Mouse (Mus musculus) lung, postnatal 25 days (tissue): Measurements from ENCODE around the gene Cdc42ep4.

Experiments
- DNase-seq: peaks from one replicate; pipeline ENCODE4 v3.0.0; 2022; ENCODE audit warnings: low spot score

Gene Cdc42ep4

DNA sequence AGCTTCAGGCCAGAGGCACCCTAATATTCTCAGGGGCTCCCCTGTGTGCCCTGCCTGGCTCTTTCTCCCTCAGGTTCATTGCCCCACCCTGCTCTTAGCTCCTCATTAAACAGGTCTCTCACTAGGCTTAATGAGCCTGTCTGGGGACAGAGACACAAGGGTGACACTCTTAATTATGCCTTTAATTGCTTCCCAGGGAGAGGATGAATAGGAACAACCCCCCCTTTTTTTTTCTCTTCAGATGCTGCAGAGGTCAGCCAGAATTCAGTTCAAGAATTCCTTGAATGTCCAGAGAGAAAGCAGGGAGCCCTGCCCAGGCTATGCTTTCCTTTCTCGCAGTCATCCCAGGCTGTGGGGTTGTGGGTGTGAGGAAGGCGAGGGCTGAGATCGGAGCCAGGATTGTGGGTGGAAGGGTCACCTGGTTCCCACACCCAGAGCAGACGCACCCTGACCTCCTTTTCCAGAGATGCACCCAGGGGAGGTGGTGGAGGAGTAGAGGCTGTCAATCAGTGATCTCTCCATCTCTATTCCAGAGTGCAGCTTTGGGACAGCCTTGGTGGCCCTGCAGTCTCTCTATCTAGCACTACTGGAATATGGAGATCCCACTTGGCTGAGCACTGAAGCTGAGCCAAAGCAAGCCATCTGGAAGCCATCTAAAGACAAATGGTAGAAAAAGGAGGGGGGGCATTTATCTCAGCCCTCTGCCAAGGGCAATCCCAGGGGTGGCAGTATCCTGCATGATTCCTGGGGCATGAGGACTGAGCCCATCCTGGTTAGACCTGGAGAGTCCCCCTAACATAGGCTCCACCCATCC is 26.2 kb downstream of the Cdc42ep4 start:
- DNase-seq, result no peak

GRCm38 (mm10) chr11:113722405-113723090 is 29.1 kb downstream of the Cdc42ep4 start:
- DNase-seq, result no peak

DNA sequence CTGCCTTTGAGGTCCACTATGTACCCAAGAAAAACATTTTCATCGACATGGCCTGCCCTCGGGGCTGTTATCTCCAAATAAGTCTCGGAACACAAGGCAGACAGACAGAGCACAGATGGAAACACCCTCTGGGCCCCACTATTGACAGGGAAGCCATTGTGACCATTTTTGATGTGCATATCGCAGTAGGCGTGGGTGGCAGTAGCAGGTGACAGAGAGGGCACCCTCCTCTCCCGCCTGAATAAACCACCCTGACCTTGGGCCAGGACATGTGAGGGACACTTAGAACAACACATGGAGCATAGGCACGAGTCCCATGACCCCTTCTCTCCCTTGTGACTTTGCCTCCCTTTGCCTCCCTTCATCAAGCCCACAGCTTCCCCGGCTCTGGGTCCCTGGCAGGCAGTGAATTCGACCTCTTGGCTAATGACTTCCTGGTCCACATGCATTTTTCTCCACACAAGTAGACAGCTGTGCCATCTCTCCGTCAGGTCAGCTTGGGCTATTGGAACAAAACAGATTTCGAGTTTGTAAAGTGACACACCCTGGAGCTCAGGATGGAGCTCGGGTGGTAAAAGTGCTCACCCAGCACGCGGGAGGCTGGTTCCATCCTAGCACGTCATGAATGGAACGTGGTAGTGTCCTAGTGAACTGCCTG is 33.8 kb downstream of the Cdc42ep4 start:
- DNase-seq, result peak; percentile 69

DNA sequence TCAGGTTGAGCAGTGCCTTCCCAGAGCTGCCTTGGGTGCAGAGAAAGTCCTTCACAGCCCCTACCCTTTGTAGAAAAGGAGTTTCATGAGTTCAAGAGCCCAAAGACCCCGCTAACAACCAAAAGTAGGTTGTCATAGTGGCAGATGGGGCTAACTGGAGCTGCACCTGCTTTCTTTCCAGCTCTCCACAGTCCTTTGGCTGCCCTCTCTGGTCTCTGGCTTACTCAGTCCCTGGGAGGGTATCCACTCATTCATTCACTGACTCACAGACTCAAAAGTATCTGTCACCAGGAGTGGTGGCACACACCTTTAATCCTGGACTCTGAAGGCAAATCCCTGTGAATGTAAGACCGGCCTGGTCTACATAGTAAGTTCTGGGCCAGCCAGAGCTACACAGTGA is 35.5 kb downstream of the Cdc42ep4 start:
- no peak for DNase-seq

DNA sequence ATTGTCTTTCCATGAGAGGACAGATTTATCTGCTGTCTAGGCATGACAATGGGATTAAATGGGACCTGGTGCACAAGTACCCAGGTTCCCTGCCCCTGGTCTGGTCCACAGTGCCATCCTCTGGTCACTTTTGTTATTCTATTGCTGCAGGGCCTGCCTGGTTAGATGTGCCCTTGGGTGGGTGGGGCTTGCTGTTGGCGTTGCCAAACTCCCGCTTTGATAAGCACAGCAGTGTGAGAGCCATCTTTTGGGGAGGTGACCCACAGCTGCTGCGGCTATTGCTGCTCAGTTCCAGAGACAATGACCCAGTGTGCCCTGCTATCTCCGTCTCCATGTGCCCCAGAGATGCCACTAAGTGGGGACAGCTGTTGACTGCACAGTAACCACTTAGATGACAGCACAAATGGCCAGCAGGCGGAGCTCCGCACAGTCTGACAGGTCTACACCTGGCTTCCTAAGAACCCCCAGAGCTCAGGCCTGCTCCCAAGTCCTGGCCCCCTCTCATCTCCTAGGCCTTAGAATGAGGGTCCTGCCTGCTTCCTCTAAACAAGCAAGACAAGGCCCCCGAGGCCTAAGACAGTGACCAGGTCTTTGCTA is 36.5 kb downstream of the Cdc42ep4 start:
- no peak for DNase-seq

- no peak for DNase-seq
Measured at GRCm38 (mm10) chr11:113711061-113711460, 40.6 kb downstream of the Cdc42ep4 start.

GRCm38 (mm10) chr11:113710257-113710777 is 41.4 kb downstream of the Cdc42ep4 start:
- DNase-seq, result no peak

DNA sequence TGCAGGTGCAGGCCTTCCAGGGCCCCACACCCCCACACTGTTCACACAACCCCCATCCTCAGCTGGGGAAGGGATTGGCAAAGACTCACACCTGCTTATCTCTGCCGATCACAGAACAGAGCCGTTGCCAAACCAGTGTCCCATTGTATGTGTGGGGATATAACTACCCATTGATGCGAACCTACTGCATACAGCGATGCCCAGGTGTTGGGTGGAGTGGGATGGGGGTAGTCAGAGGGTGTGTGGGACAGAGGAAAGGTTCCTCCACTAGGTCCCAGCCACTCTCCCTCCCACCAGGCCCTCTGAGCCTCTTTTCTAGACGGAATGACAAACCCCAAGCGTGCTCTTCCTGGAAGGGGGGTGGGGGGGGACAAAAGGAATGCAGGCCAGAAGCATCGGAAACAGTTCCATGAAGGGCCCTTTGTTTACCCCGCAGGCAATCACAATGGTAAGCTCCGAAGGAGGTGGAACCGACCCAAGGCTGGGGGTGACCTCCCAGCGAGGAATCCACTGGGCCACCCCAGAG is 41.9 kb downstream of the Cdc42ep4 start, which contains the start of gene Cpsf4l:
Gene Cpsf4l (minus strand): TSS at position 287 of the 526 bp plus-strand sequence.
- no peak for DNase-seq

GRCm38 (mm10) chr11:113709272-113709671 is 42.4 kb downstream of the Cdc42ep4 start:
- DNase-seq, result no peak

DNA sequence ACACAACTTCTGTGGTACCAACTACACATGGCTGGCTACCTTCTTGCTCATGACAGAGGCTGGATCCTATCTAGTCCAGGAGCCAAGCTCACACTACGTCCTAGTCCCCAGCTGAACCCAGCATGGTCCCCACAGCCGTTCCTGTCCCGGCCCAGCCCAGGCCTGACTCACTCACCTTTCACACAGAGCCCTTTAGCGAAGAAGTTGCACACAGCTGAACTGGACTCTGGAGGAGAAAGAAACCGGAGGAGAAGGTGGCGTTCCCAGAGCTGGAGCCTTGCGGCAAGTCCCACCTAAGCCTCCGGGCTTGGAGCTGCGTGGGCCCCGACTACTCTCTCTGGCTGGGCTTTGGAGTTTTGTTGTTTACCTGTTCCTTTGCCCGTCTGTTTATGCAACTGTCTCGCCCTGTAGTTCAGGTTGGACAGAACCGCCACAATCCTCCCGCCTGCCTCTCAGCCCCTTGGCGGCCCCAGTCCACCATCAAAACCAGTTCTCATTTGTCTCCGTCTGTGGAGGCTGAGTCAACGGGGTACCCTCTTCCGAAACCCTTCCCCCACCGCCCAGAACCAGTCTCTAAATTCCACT is 43.0 kb downstream of the Cdc42ep4 start:
- no peak for DNase-seq

DNA sequence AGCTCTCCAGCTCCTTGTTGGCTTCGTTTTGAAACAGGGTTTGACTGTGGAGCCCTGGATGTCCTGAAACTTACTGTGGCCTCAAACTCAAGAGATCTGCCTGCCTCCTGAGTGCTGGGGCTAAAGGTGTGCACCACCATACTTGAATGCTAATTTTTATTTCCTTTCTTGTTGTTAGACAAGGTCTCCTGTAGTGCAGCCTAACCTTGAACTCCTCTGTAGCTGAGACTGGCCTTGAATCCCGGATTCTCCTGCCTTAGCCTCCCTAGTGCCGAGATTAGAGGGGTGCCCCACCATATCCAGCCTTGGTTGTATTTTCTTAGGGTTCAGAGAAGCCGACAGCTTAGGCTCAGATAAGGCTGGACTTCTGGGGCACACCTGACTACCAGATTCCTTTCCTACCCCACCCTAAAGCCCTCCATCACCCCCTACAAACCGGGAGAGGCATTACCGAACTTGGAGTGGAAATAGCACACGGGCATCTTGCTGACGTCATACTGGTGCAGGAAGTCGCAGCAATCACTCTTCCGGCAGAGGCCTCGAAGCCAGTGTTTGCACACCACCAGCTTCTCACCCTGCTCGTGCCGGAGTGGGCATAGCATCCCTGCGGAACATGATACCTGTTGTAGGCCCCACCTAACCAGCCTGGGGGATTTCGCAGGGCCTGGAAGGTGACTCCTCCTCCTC is 45.6 kb downstream of the Cdc42ep4 start:
- no peak for DNase-seq

DNA sequence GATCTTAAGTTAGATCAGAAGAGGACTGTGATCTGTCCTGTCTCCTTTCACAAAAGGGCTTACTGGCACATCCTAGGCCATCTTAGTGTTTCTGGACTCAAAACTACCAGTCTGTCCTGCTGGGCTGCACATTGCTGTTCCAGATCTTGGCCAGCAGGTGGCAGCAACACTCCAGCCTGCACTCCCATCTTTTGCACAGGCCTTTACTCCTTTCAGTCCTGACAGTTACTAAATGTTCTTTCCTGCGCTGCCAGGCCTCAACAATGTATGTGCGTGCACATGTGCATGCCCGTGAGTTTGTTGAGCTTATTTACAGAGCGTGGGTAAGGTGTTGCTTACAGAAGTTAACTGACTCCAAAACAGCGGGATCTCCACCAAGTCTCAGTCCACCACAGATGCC is 47.9 kb downstream of the Cdc42ep4 start:
- DNase-seq, result peak; percentile 83

DNA sequence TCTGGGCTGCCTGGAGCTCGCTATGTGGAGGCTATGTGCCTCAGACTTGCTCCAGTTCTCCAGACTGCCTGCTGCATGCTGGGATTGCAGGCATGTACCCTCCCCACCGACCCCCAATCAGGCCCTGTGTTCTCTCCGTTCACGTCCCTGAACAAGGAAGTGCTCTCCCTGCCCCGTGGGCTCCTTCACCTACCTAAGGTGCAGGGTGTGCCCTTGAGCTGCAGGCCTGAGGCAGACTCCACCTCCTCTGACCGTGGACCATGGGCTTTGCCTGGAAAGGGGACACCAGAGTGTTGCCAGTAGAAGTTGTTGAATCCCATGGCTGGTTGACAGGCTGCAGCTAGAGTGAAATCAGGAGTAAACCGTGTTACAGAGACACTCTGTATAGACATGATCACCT is 52.0 kb downstream of the Cdc42ep4 start:
- DNase-seq, result no peak

DNA sequence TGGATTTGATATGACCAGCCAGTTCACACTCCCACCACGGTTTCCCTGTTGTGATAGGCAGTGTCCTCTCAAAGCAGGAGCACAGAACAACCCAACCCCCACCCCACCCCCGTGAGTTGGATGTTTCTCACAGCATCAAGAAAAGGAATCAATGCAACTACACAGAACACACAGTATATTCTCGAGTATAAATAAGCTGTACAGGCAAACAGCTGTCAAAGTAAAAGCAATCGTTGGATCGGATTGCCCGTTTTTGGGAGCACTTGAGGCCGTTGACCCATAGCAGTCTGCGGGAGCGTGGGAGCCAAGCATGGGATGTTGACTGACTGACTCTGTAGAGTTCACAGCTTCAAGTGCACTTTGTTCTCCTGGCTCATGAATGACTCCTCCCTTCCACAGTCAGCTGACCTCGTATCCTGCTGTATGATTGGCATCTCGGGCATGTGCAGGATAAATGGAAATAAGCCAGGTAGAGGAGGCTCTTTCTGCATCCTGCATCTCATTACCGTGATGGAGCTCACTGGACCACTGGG is 53.6 kb downstream of the Cdc42ep4 start:
- DNase-seq, result peak; percentile 67

- no peak for DNase-seq
Measured at GRCm38 (mm10) chr11:113697571-113697970, 54.1 kb downstream of the Cdc42ep4 start.

- DNase-seq, result no peak
Measured at GRCm38 (mm10) chr11:113691851-113692250, 59.8 kb downstream of the Cdc42ep4 start.

GRCm38 (mm10) chr11:113691318-113691717 is 60.4 kb downstream of the Cdc42ep4 start:
- no peak for DNase-seq

- no peak for DNase-seq
Measured at GRCm38 (mm10) chr11:113690506-113690905, 61.2 kb downstream of the Cdc42ep4 start.

GRCm38 (mm10) chr11:113687031-113687430 is 64.7 kb downstream of the Cdc42ep4 start:
- DNase-seq, result no peak

DNA sequence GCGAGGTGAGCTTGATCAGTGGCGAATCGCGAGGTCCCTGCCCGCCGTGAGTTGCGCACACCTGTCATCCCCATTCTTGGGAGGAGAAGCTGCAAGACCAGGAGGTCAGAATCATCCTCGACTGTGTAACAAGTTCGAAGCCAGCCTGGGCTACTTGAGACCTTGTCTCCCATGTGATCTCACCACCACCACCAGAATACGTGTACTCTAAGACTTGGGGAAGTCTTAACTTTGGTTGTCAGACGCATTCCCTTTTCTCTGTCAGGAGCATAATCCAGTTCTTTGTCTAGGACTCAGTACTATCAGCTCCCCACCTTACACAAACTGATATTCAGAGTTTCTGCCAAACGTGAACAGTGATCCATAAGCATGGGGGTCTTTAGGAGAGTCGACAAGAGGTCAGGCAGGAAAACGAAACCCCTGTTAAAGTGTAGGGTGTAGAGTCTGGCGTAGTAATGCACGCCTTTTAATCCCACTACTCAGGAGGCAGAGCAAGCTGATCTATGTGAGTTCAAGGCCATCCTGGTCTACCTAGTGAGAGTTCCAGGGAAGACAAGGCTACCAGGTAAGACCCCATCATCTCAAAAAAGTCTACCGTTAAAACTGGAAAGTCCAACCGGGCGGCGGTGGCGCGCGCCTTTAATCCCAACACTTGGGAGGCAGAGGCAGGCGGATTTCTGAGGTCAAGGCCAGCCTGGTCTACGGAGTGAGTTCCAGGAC is 66.8 kb downstream of the Cdc42ep4 start:
- no peak for DNase-seq
